Mouse (Mus musculus) kidney, adult 18-20 months (tissue): ENCODE measurements around the gene Kif11.

Source experiments
- DNase-seq: peaks from one replicate; pipeline ENCODE4 v3.0.0; 2021

Kif11 gene

GRCm38 (mm10) chr19:37449246-37449645, 73.0 kb downstream of the Kif11 start:
- DNase-seq, result no peak

GRCm38 (mm10) chr19:37455528-37455927, 79.3 kb downstream of the Kif11 start:
- DNase-seq, result no peak

GRCm38 (mm10) chr19:37455961-37456360, 79.8 kb downstream of the Kif11 start:
- DNase-seq, result no peak

DNA sequence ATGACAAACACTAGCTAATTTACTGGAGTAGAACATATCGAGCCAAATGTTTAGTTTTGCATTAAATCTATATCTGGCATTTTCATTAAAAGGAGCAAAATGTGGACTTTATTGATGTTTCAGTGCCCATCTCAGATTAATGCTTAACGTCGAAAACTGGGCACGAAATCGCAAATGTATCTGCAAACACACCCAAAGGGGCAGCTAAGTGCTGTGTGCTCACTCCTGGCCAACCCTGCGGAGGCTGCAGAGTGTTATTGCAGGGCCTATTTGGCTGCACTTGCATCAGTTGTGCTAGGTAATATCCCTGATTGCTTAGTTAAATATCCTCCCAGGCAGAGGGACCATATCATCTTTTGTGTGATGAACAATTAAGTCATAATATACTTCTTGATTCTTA, 81.8 kb downstream of the Kif11 start:
- no peak for DNase-seq

- no peak for DNase-seq
Measured at GRCm38 (mm10) chr19:37466403-37466802, 90.2 kb downstream of the Kif11 start.

DNA sequence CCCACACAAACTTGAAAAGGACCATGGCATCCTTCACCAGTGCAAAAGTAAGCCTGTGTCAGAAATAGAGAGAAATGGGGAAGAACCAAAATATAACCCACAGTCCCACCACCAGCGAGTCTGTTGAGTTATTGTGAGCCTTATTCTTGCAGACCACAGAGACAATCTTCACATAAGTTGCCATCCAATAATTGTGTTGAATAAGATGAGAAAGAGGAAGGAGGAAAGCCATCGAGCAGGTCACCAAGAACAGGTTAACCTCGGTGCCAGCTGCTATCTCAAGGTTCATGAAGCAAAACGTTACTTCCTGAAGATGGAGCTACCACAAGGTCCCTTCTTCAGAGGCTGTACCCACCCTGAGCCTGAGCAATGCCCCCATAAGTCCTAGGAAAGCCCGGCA, 90.8 kb downstream of the Kif11 start:
- DNase-seq, result no peak

DNA sequence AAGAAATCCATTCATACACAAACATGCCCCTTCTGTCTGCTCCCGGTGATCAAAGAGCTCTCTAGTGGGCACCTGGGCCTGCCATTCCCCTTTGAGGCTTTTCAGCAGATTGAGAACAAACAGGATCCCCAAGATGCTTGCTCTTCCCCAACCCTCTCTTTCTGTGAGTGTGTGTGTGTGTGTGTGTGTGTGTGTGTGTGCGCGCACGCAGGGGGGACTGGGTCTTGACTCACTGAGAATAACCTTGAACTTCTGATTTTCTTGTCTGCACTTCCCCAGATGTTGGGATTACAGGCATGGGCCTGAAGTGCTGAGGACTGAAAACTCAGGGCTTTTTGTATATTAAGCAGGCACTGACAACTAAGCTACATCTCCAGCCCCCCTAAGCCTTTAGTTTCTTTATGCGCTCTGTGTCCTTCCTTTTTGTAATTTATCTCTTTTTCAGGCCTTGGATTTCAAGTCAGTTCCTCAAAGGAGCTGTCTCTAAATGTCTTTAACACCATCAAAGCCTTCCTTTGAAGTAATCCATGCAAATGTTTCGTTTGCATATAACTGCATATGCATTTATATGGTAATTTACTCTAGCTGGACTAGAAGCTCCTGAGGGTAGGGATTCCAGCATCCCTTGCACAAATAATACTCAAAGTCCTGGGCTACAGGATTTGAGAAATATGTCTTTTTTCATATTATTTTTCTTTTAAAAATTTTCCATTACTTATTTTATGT, 92.8 kb downstream of the Kif11 start:
- no peak for DNase-seq
